Mouse (Mus musculus) megakaryocyte, embryonic 14.5 days (primary cell): ENCODE measurements around the gene Rbm33.

Experiments used
- FLI1 ChIP-seq: IDR thresholded peaks from 2 replicates; pipeline ENCODE4 v1.6.1; 2012; ENCODE audit warnings: low read length, inconsistent platforms, mixed read lengths
- GATA1 ChIP-seq: IDR thresholded peaks from 3 replicates; pipeline ENCODE4 v1.6.1; 2012; ENCODE audit warnings: mixed read lengths, low read length, inconsistent platforms, borderline replicate concordance

GRCm38 (mm10) chr5:28373498-28374427, 56.8 kb downstream of the Rbm33 start:
- TF ChIP-seq GATA1 = no peak
- TF ChIP-seq FLI1 = no peak
